Mouse (Mus musculus) forebrain, postnatal 0 days (tissue): ENCODE results near the gene Qk. TPM values are rescaled to one million over a fixed set of nuclear protein-coding genes. Genes with fewer than 3 reads are reported as not detected.
A peak's percentile ranks its signal among the peaks of the same experiment; 100 is the strongest.

Experiments used
- ATAC-seq: fragments of 200-750 bp; cut with Nextera tagmentation; 2 replicates; pipeline ENCODE4 v1.8.0; 2017; ENCODE audit warnings: mild to moderate bottlenecking, moderate library complexity
- DNase-seq: peaks from one replicate; pipeline ENCODE4 v3.0.0-alpha.2; 2015
- H3K27ac ChIP-seq: fragments of 300-500 bp; sonication (generic); 2 replicates; pipeline ENCODE4 v1.5.1; 2014; ENCODE audit warnings: low read depth, mild to moderate bottlenecking, antibody characterized with exemption, low read length, moderate library complexity, mixed read lengths
- H3K27me3 ChIP-seq: fragments of 300-500 bp; sonication (generic); 2 replicates; pipeline ENCODE4 v1.6.1; 2014; ENCODE audit warnings: mild to moderate bottlenecking, low read length, mixed read lengths; ENCODE audit not compliant: insufficient read depth
- H3K36me3 ChIP-seq: fragments of 300-500 bp; sonication (generic); 2 replicates; pipeline ENCODE4 v1.6.1; 2014; ENCODE audit warnings: mild to moderate bottlenecking, moderate library complexity; ENCODE audit not compliant: insufficient read depth
- H3K4me1 ChIP-seq: fragments of 300-500 bp; sonication (generic); 2 replicates; pipeline ENCODE4 v1.6.1; 2014; ENCODE audit warnings: antibody characterized with exemption; ENCODE audit not compliant: insufficient read depth
- H3K4me2 ChIP-seq: fragments of 300-500 bp; sonication (generic); 2 replicates; pipeline ENCODE4 v1.6.1; 2014; ENCODE audit warnings: low read depth, mild to moderate bottlenecking, moderate library complexity
- H3K4me3 ChIP-seq: fragments of 300-500 bp; sonication (generic); 2 replicates; pipeline ENCODE4 v1.5.1; 2014; ENCODE audit warnings: low read depth, low read length, mixed read lengths
- H3K9ac ChIP-seq: fragments of 300-500 bp; sonication (generic); 2 replicates; pipeline ENCODE4 v1.6.1; 2014; ENCODE audit warnings: mild to moderate bottlenecking
- H3K9me3 ChIP-seq: fragments of 300-500 bp; sonication (generic); 2 replicates; pipeline ENCODE4 v1.6.1; 2016; ENCODE audit warnings: low read length
- CTCF ChIP-seq: sonication (generic); IDR thresholded peaks from 2 replicates; pipeline ENCODE4 v1.5.1; 2016; ENCODE audit warnings: antibody characterized with exemption, control low read depth, low read depth
- WGBS: fragments of 180-500 bp; shearing (Covaris S2); extraction: QIAGEN DNeasy Blood & Tissue Kit; methylation state at CpG from one replicate; pipeline ENCODE4 v1.1.7; 2014; 5-methylcytosine and 5-hydroxymethylcytosine counted together
- polyA plus RNA-seq: library from polyadenylated mRNA; unstranded; fragments of >200 nt; fragmentation: Nextera tagmentation; extraction: Ambion mirVana; gene quantifications from 2 replicates; pipeline ENCODE4 v1.2.1, GENCODE M21; 2015
- total RNA-seq: library from RNA; depleted of rRNA; stranded (reverse); fragments of >200 nt; gene quantifications from 2 replicates; pipeline ENCODE4 v1.2.3, GENCODE M21; 2014; rRNA removed

Gene Qk
- total RNA-seq (203 and 225 TPM in 2 replicates), polyA plus RNA-seq (27.0 and 43.0 TPM in 2 replicates)

GRCm38 (mm10) chr17:10319685-10320455, at the start of gene Qk:
Gene Qk (minus strand): TSS chr17:10319854.
- DNase-seq (peak; percentile 98), ATAC-seq (peak; percentile 89)
- H3K4me3 ChIP-seq = peak within 1 kb of the TSS; percentile 85
- no peaks in the 10 kb centered on the region for H3K9me3 ChIP-seq
- H3K9ac ChIP-seq = peak within 1 kb of the TSS; percentile 93
- TF ChIP-seq CTCF = 0 out of 2 replicates have a peak, but pooled peaks have one; percentile 8
- no peaks in the 10 kb centered on the region for H3K27me3 ChIP-seq
- H3K4me2 ChIP-seq = peak within 1 kb of the TSS; percentile 46
- peak within 1 kb of the TSS; percentile 98 for H3K27ac ChIP-seq
- WGBS = 1% methylated on average over 86 of the region's 86 CpGs
- H3K36me3 ChIP-seq = no peaks in the 10 kb centered on the region
- peaks cover 11% of the 10 kb centered on the region; the same call in 1 of the 2 replicates for H3K4me1 ChIP-seq

- Histone ChIP-seq H3K4me1 (no peaks in the 10 kb centered on the region), H3K4me3 (no peak overlapping the region), H3K36me3 (no peaks in the 10 kb centered on the region), H3K9me3 (no peaks in the 10 kb centered on the region), H3K4me2 (no peak overlapping the region), H3K27me3 (no peaks in the 10 kb centered on the region), H3K9ac (no peak overlapping the region), H3K27ac (no peak overlapping the region)
- TF ChIP-seq CTCF = no peak
- no peak for ATAC-seq
- DNase-seq = no peak
- 90% methylated on average over 5 of the region's 5 CpGs for WGBS
Measured at GRCm38 (mm10) chr17:10367044-10367443, 47.4 kb upstream of the Qk start.

- Histone ChIP-seq H3K4me1 (no peaks in the 10 kb centered on the region), H3K9ac (no peak overlapping the region), H3K4me2 (no peak overlapping the region), H3K27me3 (no peaks in the 10 kb centered on the region), H3K4me3 (no peak overlapping the region), H3K36me3 (no peaks in the 10 kb centered on the region), H3K9me3 (no peaks in the 10 kb centered on the region), H3K27ac (no peak overlapping the region)
- TF ChIP-seq CTCF = no peak
- WGBS = 88% methylated on average over 4 of the region's 4 CpGs
- no peak for DNase-seq
- ATAC-seq = no peak
Measured at GRCm38 (mm10) chr17:10366577-10366976, 46.9 kb upstream of the Qk start.

DNA sequence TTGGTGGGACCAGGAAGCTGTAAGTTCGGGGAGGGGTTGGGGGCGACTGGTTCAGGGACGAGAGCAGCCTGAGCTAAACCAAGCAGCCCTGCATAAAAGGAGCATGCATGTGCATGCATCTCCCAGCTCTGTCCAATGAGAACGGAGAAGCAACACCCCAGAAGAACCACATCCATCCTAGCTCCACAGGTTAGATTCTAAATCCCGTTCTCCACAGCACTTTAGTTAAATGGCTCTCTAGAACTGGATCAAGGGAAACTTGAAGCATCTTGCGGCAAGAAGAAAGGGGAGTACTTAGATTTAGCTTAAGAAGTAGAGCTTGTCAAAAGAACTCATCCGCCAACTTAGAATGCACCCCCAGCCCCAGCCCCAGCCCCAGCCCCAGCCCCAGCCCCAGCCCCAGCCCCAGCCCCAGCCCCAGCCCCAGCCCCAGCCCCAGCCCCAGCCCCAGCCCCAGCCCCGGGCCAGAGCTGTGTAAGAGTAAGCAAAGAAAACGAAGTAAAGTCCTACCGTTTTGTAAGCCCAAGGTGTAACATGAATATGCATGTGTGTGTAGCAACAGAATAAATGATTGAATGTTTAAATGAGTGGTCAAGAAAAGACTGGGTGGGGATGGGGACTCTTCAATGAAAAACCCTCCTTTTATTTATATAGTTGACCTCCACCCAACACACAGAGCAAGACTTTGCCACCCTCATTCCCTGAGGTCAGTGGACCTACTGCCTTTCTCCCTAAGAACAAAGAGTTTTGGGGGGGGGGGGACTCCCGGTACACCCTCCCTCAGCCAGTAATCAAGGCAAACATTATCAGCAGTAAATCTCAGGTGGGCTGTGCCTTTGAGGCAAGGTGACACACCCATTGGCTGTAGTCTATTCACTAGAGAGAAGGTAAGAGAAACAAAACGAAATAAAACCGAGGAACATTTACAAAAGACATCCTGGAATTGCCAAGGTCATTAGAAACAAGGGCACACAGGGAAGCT, 46.1 kb upstream of the Qk start:
- Histone ChIP-seq H3K27ac (no peak overlapping the region), H3K4me3 (no peak overlapping the region), H3K36me3 (no peaks in the 10 kb centered on the region), H3K9me3 (no peaks in the 10 kb centered on the region), H3K4me2 (no peak overlapping the region), H3K27me3 (no peaks in the 10 kb centered on the region), H3K9ac (no peak overlapping the region), H3K4me1 (no peaks in the 10 kb centered on the region)
- no peak for TF ChIP-seq CTCF
- ATAC-seq = no peak
- 61% methylated on average over 13 of the region's 13 CpGs for WGBS
- DNase-seq = no peak

- DNase-seq (no peak), ATAC-seq (no peak)
- H3K27ac ChIP-seq = no peak overlapping the region
- no peaks in the 10 kb centered on the region for H3K4me1 ChIP-seq
- no peaks in the 10 kb centered on the region for H3K9me3 ChIP-seq
- H3K36me3 ChIP-seq = no peaks in the 10 kb centered on the region
- H3K4me3 ChIP-seq = no peak overlapping the region
- no peak overlapping the region for H3K9ac ChIP-seq
- no peaks in the 10 kb centered on the region for H3K27me3 ChIP-seq
- H3K4me2 ChIP-seq = no peak overlapping the region
- 91% methylated on average over 3 of the region's 3 CpGs for WGBS
- no peak for TF ChIP-seq CTCF
Measured at GRCm38 (mm10) chr17:10363151-10363550, 43.5 kb upstream of the Qk start.

DNA sequence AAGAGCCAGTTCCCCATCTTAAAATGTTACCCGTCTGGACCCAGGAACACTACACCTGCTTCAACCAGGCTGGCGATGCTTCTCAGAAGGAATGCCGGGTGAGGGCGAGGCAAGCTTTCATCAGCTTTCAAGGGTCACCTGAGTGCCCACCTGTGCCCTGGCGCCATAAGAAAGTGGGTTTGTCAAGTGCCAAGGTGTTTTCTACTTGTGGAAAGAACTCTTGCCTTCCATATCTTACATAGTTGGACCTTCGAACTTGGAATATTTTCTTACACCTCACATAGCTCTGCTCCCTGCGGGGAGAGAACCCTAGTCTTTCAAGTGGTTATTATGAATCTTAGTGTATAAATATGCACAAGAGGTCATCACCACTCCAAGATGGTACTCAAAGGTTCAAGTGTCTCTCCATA, 42.2 kb upstream of the Qk start:
- no peaks in the 10 kb centered on the region for H3K36me3 ChIP-seq
- WGBS = 92% methylated on average over 7 of the region's 7 CpGs
- H3K27ac ChIP-seq = no peak overlapping the region
- H3K4me1 ChIP-seq = no peaks in the 10 kb centered on the region
- TF ChIP-seq CTCF = no peak
- H3K9ac ChIP-seq = no peak overlapping the region
- H3K4me2 ChIP-seq = no peak overlapping the region
- no peaks in the 10 kb centered on the region for H3K9me3 ChIP-seq
- H3K27me3 ChIP-seq = no peaks in the 10 kb centered on the region
- H3K4me3 ChIP-seq = no peak overlapping the region
- ATAC-seq = no peak
- no peak for DNase-seq
